Mouse (Mus musculus) midbrain, embryonic 13.5 days (tissue): ENCODE data around the gene Rhob. TPM values are rescaled to one million over a fixed set of nuclear protein-coding genes. Genes with fewer than 3 reads are reported as not detected.

Experiments used
- ATAC-seq: fragments of 200-750 bp; cut with Nextera tagmentation; 2 replicates; pipeline ENCODE4 v1.8.0; 2017; ENCODE audit warnings: mild to moderate bottlenecking, moderate TSS enrichment, moderate library complexity
- H3K27ac ChIP-seq: fragments of 300-500 bp; sonication (generic); 2 replicates; pipeline ENCODE4 v1.5.1; 2015; ENCODE audit warnings: inconsistent platforms, mild to moderate bottlenecking, moderate library complexity
- H3K27me3 ChIP-seq: fragments of 300-500 bp; sonication (generic); 2 replicates; pipeline ENCODE4 v1.6.1; 2015; ENCODE audit warnings: mild to moderate bottlenecking, inconsistent platforms
- H3K36me3 ChIP-seq: fragments of 300-500 bp; sonication (generic); 2 replicates; pipeline ENCODE4 v1.6.1; 2015; ENCODE audit warnings: mild to moderate bottlenecking, inconsistent platforms
- H3K4me1 ChIP-seq: fragments of 300-500 bp; sonication (generic); replicated peaks from 2 replicates; pipeline ENCODE4 v1.6.1; 2015; ENCODE audit warnings: inconsistent platforms
- H3K4me2 ChIP-seq: fragments of 300-500 bp; sonication (generic); replicated peaks from 2 replicates; pipeline ENCODE4 v1.6.1; 2015; ENCODE audit warnings: moderate library complexity, mild to moderate bottlenecking, inconsistent platforms
- H3K4me3 ChIP-seq: fragments of 300-500 bp; sonication (generic); replicated peaks from 2 replicates; pipeline ENCODE4 v1.5.1; 2015; ENCODE audit warnings: mild to moderate bottlenecking, inconsistent platforms
- H3K9ac ChIP-seq: fragments of 300-500 bp; sonication (generic); replicated peaks from 2 replicates; pipeline ENCODE4 v1.6.1; 2015; ENCODE audit warnings: mild to moderate bottlenecking, inconsistent platforms
- H3K9me3 ChIP-seq: fragments of 300-500 bp; sonication (generic); 2 replicates; pipeline ENCODE4 v1.6.1; 2016; ENCODE audit warnings: mild to moderate bottlenecking, inconsistent platforms
- WGBS: fragments of 180-500 bp; shearing (Covaris S2); methylation state at CpG from one replicate; pipeline ENCODE4 v1.1.7; 2015; 5-methylcytosine and 5-hydroxymethylcytosine counted together
- polyA plus RNA-seq: library from polyadenylated mRNA; unstranded; fragments of >200 nt; fragmentation: Nextera tagmentation; extraction: Ambion mirVana; gene quantifications from 2 replicates; pipeline ENCODE4 v1.2.1, GENCODE M21; 2015

Gene Rhob
- polyA plus RNA-seq, result 55.1 and 67.8 TPM in 2 replicates

GRCm38 (mm10) chr12:8499871-8500596 lies at the start of gene Rhob:
Rhob (minus strand) TSS chr12:8500009.
- Histone ChIP-seq H3K9ac (peak within 1 kb of the TSS; percentile 100), H3K27ac (peak within 1 kb of the TSS; percentile 100), H3K9me3 (no peaks in the 10 kb centered on the region), H3K4me2 (peak within 1 kb of the TSS; percentile 72), H3K4me3 (peak within 1 kb of the TSS; percentile 92), H3K27me3 (no peaks in the 10 kb centered on the region), H3K4me1 (peaks cover 35% of the 10 kb centered on the region), H3K36me3 (no peaks in the 10 kb centered on the region)
- ATAC-seq, result peak; percentile 98
- under 1% methylated on average over 56 of the region's 56 CpGs for WGBS

GRCm38 (mm10) chr12:8547357-8547756 lies 47.5 kb upstream of the Rhob start:
- H3K27ac ChIP-seq, result no peak overlapping the region
- H3K9ac ChIP-seq, result no peak overlapping the region
- H3K4me2 ChIP-seq, result no peak overlapping the region
- H3K27me3 ChIP-seq, result no peaks in the 10 kb centered on the region
- WGBS, result 19% methylated on average over 11 of the region's 11 CpGs
- no peak overlapping the region for H3K4me3 ChIP-seq
- no peaks in the 10 kb centered on the region for H3K9me3 ChIP-seq
- H3K36me3 ChIP-seq, result no peaks in the 10 kb centered on the region
- ATAC-seq, result peak; percentile 58
- no peaks in the 10 kb centered on the region for H3K4me1 ChIP-seq

DNA sequence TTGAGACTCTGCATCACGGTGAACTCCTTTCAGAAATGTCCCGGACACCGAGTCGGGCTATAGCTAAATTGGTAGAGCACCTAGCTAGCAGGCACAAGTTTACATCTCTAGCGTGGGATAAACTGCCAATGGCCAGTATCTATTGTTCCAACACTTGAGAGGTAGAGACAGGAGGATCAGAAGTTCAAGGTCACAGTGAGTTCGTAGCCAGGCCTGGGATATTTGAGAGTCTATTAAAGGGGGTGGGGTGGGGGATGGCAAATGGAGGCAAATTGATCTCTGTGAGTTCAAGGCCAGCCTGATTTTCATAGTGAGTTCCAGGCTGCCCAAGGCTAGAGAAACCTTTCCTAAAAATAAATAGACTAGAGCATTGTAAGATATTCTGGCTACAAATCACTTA lies 47.0 kb upstream of the Rhob start:
- Histone ChIP-seq H3K9me3 (no peaks in the 10 kb centered on the region), H3K4me2 (no peak overlapping the region), H3K27ac (no peak overlapping the region), H3K4me3 (no peak overlapping the region), H3K9ac (no peak overlapping the region), H3K36me3 (no peaks in the 10 kb centered on the region), H3K4me1 (no peaks in the 10 kb centered on the region), H3K27me3 (no peaks in the 10 kb centered on the region)
- no peak for ATAC-seq
- 94% methylated on average over 6 of the region's 6 CpGs for WGBS

- H3K27ac ChIP-seq, result no peak overlapping the region
- ATAC-seq, result no peak
- H3K36me3 ChIP-seq, result no peaks in the 10 kb centered on the region
These were observed 45.3 kb upstream of the Rhob start for GRCm38 (mm10) chr12:8545066-8545610.

GRCm38 (mm10) chr12:8542371-8542770 lies 42.6 kb upstream of the Rhob start:
- H3K4me3 ChIP-seq, result no peak overlapping the region
- no peak overlapping the region for H3K27ac ChIP-seq
- no peaks in the 10 kb centered on the region for H3K4me1 ChIP-seq
- H3K9ac ChIP-seq, result no peak overlapping the region
- ATAC-seq, result no peak
- WGBS, result 91% methylated on average over 4 of the region's 4 CpGs
- H3K9me3 ChIP-seq, result no peaks in the 10 kb centered on the region
- H3K27me3 ChIP-seq, result no peaks in the 10 kb centered on the region
- H3K36me3 ChIP-seq, result no peaks in the 10 kb centered on the region
- no peak overlapping the region for H3K4me2 ChIP-seq

More at GRCm38 (mm10) chr12:8545066-8545610, 45.3 kb upstream of the Rhob start:
- H3K27me3 ChIP-seq, result no peaks in the 10 kb centered on the region
- no peak overlapping the region for H3K4me3 ChIP-seq
- 82% methylated on average over 5 of the region's 5 CpGs for WGBS
- no peak overlapping the region for H3K9ac ChIP-seq
- H3K4me2 ChIP-seq, result no peak overlapping the region
- no peaks in the 10 kb centered on the region for H3K9me3 ChIP-seq
- H3K4me1 ChIP-seq, result no peaks in the 10 kb centered on the region

DNA sequence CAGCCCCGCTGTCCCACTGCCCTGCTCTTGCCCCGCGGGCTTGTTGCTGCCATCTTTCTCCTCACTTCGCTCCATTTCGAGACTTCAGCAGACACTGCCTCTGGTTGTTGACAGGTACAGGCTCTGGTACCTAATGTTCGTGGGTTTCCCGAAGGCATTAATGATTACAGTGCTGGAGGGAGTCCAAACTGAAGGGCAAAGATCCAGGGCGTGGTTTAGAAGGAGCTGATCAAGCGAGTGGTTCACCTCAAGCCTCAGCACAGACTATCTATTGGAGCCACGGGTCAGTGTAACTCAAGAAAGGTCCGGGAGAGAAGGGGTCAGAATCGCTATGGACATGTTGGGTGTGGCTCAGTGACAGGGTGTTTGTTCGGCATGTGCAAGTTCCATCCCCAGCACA lies 39.7 kb upstream of the Rhob start:
- no peak overlapping the region for H3K27ac ChIP-seq
- no peak overlapping the region for H3K4me3 ChIP-seq
- H3K4me1 ChIP-seq, result no peaks in the 10 kb centered on the region
- no peak overlapping the region for H3K4me2 ChIP-seq
- no peaks in the 10 kb centered on the region for H3K36me3 ChIP-seq
- no peaks in the 10 kb centered on the region for H3K27me3 ChIP-seq
- ATAC-seq, result no peak
- WGBS, result 91% methylated on average over 13 of the region's 13 CpGs
- no peaks in the 10 kb centered on the region for H3K9me3 ChIP-seq
- H3K9ac ChIP-seq, result no peak overlapping the region

DNA sequence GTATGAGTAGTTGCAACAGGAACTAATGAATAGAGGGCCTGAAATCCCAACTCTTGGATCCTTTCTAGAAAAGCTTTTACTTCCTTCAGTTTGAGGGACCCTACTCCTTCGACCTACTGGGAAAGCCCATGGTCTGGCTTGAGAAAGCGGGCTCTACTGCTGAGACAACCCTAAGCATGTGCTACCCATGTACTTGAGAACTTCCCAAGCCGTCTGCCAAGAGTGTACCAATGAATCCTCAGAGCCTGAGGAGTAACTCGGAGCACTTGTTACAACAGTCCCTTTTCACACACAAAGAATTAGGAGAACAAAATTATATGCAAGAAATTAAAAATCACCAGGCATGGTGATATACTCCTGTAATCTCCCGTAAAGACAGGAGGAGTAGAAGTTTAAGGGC lies 37.5 kb upstream of the Rhob start:
- Histone ChIP-seq H3K9ac (no peak overlapping the region), H3K4me1 (no peaks in the 10 kb centered on the region), H3K27ac (no peak overlapping the region), H3K4me2 (no peak overlapping the region), H3K36me3 (no peaks in the 10 kb centered on the region), H3K27me3 (no peaks in the 10 kb centered on the region), H3K4me3 (no peak overlapping the region), H3K9me3 (no peaks in the 10 kb centered on the region)
- 90% methylated on average over 5 of the region's 5 CpGs for WGBS
- ATAC-seq, result no peak

- 78% methylated on average over 9 of the region's 9 CpGs for WGBS
- no peak overlapping the region for H3K4me2 ChIP-seq
- H3K4me1 ChIP-seq, result no peaks in the 10 kb centered on the region
- H3K9ac ChIP-seq, result no peak overlapping the region
- no peak overlapping the region for H3K4me3 ChIP-seq
- no peak for ATAC-seq
- H3K9me3 ChIP-seq, result no peaks in the 10 kb centered on the region
- H3K27ac ChIP-seq, result no peak overlapping the region
- no peaks in the 10 kb centered on the region for H3K27me3 ChIP-seq
- no peaks in the 10 kb centered on the region for H3K36me3 ChIP-seq
These were observed 36.6 kb upstream of the Rhob start for GRCm38 (mm10) chr12:8536221-8536965.

- no peaks in the 10 kb centered on the region for H3K4me1 ChIP-seq
- WGBS, result 81% methylated on average over 7 of the region's 7 CpGs
- no peaks in the 10 kb centered on the region for H3K27me3 ChIP-seq
- no peak overlapping the region for H3K4me3 ChIP-seq
- H3K4me2 ChIP-seq, result no peak overlapping the region
- H3K9me3 ChIP-seq, result no peaks in the 10 kb centered on the region
- no peak overlapping the region for H3K9ac ChIP-seq
- H3K27ac ChIP-seq, result no peak overlapping the region
- H3K36me3 ChIP-seq, result no peaks in the 10 kb centered on the region
- no peak for ATAC-seq
These were observed 35.8 kb upstream of the Rhob start for GRCm38 (mm10) chr12:8535596-8535995.

- no peak overlapping the region for H3K27ac ChIP-seq
- H3K9me3 ChIP-seq, result no peaks in the 10 kb centered on the region
- no peak for ATAC-seq
- H3K36me3 ChIP-seq, result no peaks in the 10 kb centered on the region
- H3K4me2 ChIP-seq, result no peak overlapping the region
- no peaks in the 10 kb centered on the region for H3K4me1 ChIP-seq
- 92% methylated on average over 1 of the region's 1 CpGs for WGBS
- H3K27me3 ChIP-seq, result no peaks in the 10 kb centered on the region
- H3K4me3 ChIP-seq, result no peak overlapping the region
- H3K9ac ChIP-seq, result no peak overlapping the region
These were observed 35.1 kb upstream of the Rhob start for GRCm38 (mm10) chr12:8534915-8535314.

GRCm38 (mm10) chr12:8527770-8528169 lies 28.0 kb upstream of the Rhob start:
- Histone ChIP-seq H3K36me3 (no peaks in the 10 kb centered on the region), H3K27ac (no peak overlapping the region), H3K4me3 (no peak overlapping the region), H3K9me3 (no peaks in the 10 kb centered on the region), H3K9ac (no peak overlapping the region), H3K27me3 (no peaks in the 10 kb centered on the region), H3K4me2 (no peak overlapping the region), H3K4me1 (no peaks in the 10 kb centered on the region)
- 89% methylated on average over 5 of the region's 5 CpGs for WGBS
- ATAC-seq, result no peak

DNA sequence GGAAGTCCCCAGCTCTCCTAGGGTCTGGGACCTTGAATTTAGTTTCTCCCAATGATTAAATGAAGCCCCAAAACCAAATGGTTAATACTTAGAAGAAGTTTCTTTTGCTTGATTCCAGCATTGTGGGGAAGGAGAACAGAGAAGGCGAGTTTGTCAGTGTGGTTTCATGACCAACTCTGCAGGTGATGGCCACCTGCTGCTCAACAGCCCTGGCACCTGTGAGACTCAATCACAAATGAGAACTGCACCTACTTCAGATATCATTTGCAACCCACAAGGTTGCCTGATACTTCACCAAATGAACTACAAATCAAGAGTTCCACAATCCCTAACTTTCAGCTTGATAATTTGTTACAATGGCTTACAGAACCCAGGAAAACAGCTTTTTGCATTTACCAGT lies 27.4 kb upstream of the Rhob start:
- no peak overlapping the region for H3K27ac ChIP-seq
- H3K9me3 ChIP-seq, result no peaks in the 10 kb centered on the region
- no peaks in the 10 kb centered on the region for H3K36me3 ChIP-seq
- no peaks in the 10 kb centered on the region for H3K4me1 ChIP-seq
- H3K27me3 ChIP-seq, result no peaks in the 10 kb centered on the region
- no peak overlapping the region for H3K4me3 ChIP-seq
- H3K9ac ChIP-seq, result no peak overlapping the region
- H3K4me2 ChIP-seq, result no peak overlapping the region
- WGBS, result 74% methylated on average over 1 of the region's 1 CpGs
- no peak for ATAC-seq
